Mouse (Mus musculus) ovary, adult 18-20 months (tissue): ENCODE results near the gene Rplp1.

ENCODE experiments used
- DNase-seq: peaks from one replicate; pipeline ENCODE4 v3.0.0; 2022; ENCODE audit warnings: low spot score, mixed read lengths

The Rplp1 gene

GRCm38 (mm10) chr9:61914203-61914916, at the start of gene Rplp1:
Gene Rplp1, minus strand, starts transcription at chr9:61914542.
- DNase-seq, result peak; percentile 95

GRCm38 (mm10) chr9:61963356-61963755, 49.0 kb upstream of the Rplp1 start:
- no peak for DNase-seq

- no peak for DNase-seq
Observed at GRCm38 (mm10) chr9:61961181-61961580, 46.8 kb upstream of the Rplp1 start.

GRCm38 (mm10) chr9:61960753-61961152, 46.4 kb upstream of the Rplp1 start:
- DNase-seq, result no peak

GRCm38 (mm10) chr9:61959921-61960569, 45.7 kb upstream of the Rplp1 start:
- no peak for DNase-seq

- no peak for DNase-seq
Observed at GRCm38 (mm10) chr9:61954707-61955106, 40.4 kb upstream of the Rplp1 start.

GRCm38 (mm10) chr9:61952241-61952640, 37.9 kb upstream of the Rplp1 start:
- DNase-seq, result no peak

- DNase-seq, result peak; percentile 44
Observed at GRCm38 (mm10) chr9:61947402-61948346, 33.3 kb upstream of the Rplp1 start.

GRCm38 (mm10) chr9:61946623-61947401, 32.5 kb upstream of the Rplp1 start, which contains the start of gene Kif23:
Gene Kif23, minus strand, starts transcription at chr9:61946774.
- peak; percentile 92 for DNase-seq

- DNase-seq, result peak; percentile 17
Observed at GRCm38 (mm10) chr9:61945973-61946611, 31.8 kb upstream of the Rplp1 start.

- DNase-seq, result no peak
Observed at GRCm38 (mm10) chr9:61941054-61941453, 26.7 kb upstream of the Rplp1 start.

GRCm38 (mm10) chr9:61933333-61933732, 19.0 kb upstream of the Rplp1 start:
- DNase-seq, result no peak

GRCm38 (mm10) chr9:61932009-61932408, 17.7 kb upstream of the Rplp1 start:
- DNase-seq, result no peak

GRCm38 (mm10) chr9:61925086-61925660, 10.8 kb upstream of the Rplp1 start:
- no peak for DNase-seq

- DNase-seq, result no peak
Observed at GRCm38 (mm10) chr9:61920331-61920730, 6.0 kb upstream of the Rplp1 start.

GRCm38 (mm10) chr9:61919464-61919863, 5.1 kb upstream of the Rplp1 start:
- DNase-seq, result no peak

- no peak for DNase-seq
Observed at GRCm38 (mm10) chr9:61917436-61917835, 3.1 kb upstream of the Rplp1 start.

GRCm38 (mm10) chr9:61916986-61917385, 2.6 kb upstream of the Rplp1 start:
- no peak for DNase-seq

- no peak for DNase-seq
Observed at GRCm38 (mm10) chr9:61915393-61916005, 1.2 kb upstream of the Rplp1 start.

GRCm38 (mm10) chr9:61914917-61915300, 567 bp upstream of the Rplp1 start:
- no peak for DNase-seq
